Mouse (Mus musculus): ENCODE data around the gene Scd4.
A peak's percentile ranks its signal among the peaks of the same experiment; 100 is the strongest.

The Scd4 gene

GRCm38 (mm10) chr19:44332833-44333623 lies at the start of gene Scd4:
Gene Scd4 (plus strand): TSS chr19:44333092.
- no peak for DNase-seq (ENCODE audit: low spot score)

GRCm38 (mm10) chr19:44283157-44284024 lies 49.5 kb upstream of the Scd4 start:
- DNase-seq (ENCODE audit: low spot score), result peak; percentile 8

GRCm38 (mm10) chr19:44284025-44284695 lies 48.7 kb upstream of the Scd4 start:
- peak; percentile 95 for DNase-seq (ENCODE audit: low spot score)

GRCm38 (mm10) chr19:44284723-44285122 lies 48.2 kb upstream of the Scd4 start:
- DNase-seq (ENCODE audit: low spot score), result peak; percentile 77

- DNase-seq (ENCODE audit: low spot score), result no peak
These were observed 47.3 kb upstream of the Scd4 start for GRCm38 (mm10) chr19:44285554-44285953.

GRCm38 (mm10) chr19:44286109-44286508 lies 46.8 kb upstream of the Scd4 start:
- peak; percentile 8 for DNase-seq (ENCODE audit: low spot score)

- DNase-seq (ENCODE audit: low spot score), result no peak
These were observed 45.3 kb upstream of the Scd4 start for GRCm38 (mm10) chr19:44287415-44288110.

- DNase-seq (ENCODE audit: low spot score), result no peak
These were observed 40.8 kb upstream of the Scd4 start for GRCm38 (mm10) chr19:44292083-44292482.

GRCm38 (mm10) chr19:44292483-44292882 lies 40.4 kb upstream of the Scd4 start:
- DNase-seq (ENCODE audit: low spot score), result peak; percentile 68

GRCm38 (mm10) chr19:44292941-44293768 lies 39.7 kb upstream of the Scd4 start, which contains the start of gene Scd2:
Gene Scd2 (plus strand): TSS chr19:44293674.
- no peak for DNase-seq (ENCODE audit: low spot score)

- peak; percentile 93 for DNase-seq (ENCODE audit: low spot score)
These were observed 38.9 kb upstream of the Scd4 start for GRCm38 (mm10) chr19:44293769-44294551.

- DNase-seq (ENCODE audit: low spot score), result peak; percentile 87
These were observed 38.3 kb upstream of the Scd4 start for GRCm38 (mm10) chr19:44294588-44295041.

- peak; percentile 65 for DNase-seq (ENCODE audit: low spot score)
These were observed 37.6 kb upstream of the Scd4 start for GRCm38 (mm10) chr19:44295251-44295650.

- DNase-seq (ENCODE audit: low spot score), result peak; percentile 87
These were observed 37.2 kb upstream of the Scd4 start for GRCm38 (mm10) chr19:44295741-44296140.

- DNase-seq (ENCODE audit: low spot score), result no peak
These were observed 36.7 kb upstream of the Scd4 start for GRCm38 (mm10) chr19:44296186-44296585.

GRCm38 (mm10) chr19:44297068-44297760 lies 35.7 kb upstream of the Scd4 start:
- DNase-seq (ENCODE audit: low spot score), result peak; percentile 12

- DNase-seq (ENCODE audit: low spot score), result peak; percentile 9
These were observed 35.0 kb upstream of the Scd4 start for GRCm38 (mm10) chr19:44297862-44298261.

- DNase-seq (ENCODE audit: low spot score), result peak; percentile 14
These were observed 33.8 kb upstream of the Scd4 start for GRCm38 (mm10) chr19:44299078-44299477.

- DNase-seq (ENCODE audit: low spot score), result peak; percentile 23
These were observed 33.0 kb upstream of the Scd4 start for GRCm38 (mm10) chr19:44299902-44300301.
